Mouse (Mus musculus): Measurements from ENCODE around the gene Cadm1.

- TF ChIP-seq POLR2A (IDR thresholded peaks at IDR 0.05; ENCODE audit: low read depth, low read length) (no peak), CTCF (conservative IDR thresholded peaks at IDR 0.05; ENCODE audit: insufficient read depth, insufficient read length, low read depth, low read length) (no peak)
Observed at GRCm38 (mm10) chr9:47803531-47804105, 273.6 kb downstream of the Cadm1 start.

All from kidney, adult 2 months (tissue).